Mouse (Mus musculus) lung, embryonic 16.5 days (tissue): ENCODE data around the gene Crispld2. TPM values are rescaled to one million over a fixed set of nuclear protein-coding genes. Genes with fewer than 3 reads are reported as not detected.

Experiments
- ATAC-seq: fragments of 200-750 bp; cut with Nextera tagmentation; 2 replicates; pipeline ENCODE4 v1.8.0; 2017; ENCODE audit warnings: low read depth, mild to moderate bottlenecking, moderate library complexity
- H3K27ac ChIP-seq: fragments of 300-500 bp; sonication (generic); 2 replicates; pipeline ENCODE4 v1.5.1; 2014; ENCODE audit warnings: mild to moderate bottlenecking, control low read depth, low read length
- H3K27me3 ChIP-seq: fragments of 300-500 bp; sonication (generic); 2 replicates; pipeline ENCODE4 v1.6.1; 2014; ENCODE audit warnings: low read depth, low read length, mixed read lengths; ENCODE audit not compliant: control insufficient read depth, insufficient read depth
- H3K36me3 ChIP-seq: fragments of 300-500 bp; sonication (generic); 2 replicates; pipeline ENCODE4 v1.6.1; 2014; ENCODE audit warnings: low read length; ENCODE audit not compliant: control insufficient read depth, insufficient read depth
- H3K4me1 ChIP-seq: fragments of 300-500 bp; sonication (generic); replicated peaks from 2 replicates; pipeline ENCODE4 v1.6.1; 2014; ENCODE audit warnings: low read length, mixed read lengths; ENCODE audit not compliant: control insufficient read depth, insufficient read depth
- H3K4me2 ChIP-seq: fragments of 300-500 bp; sonication (generic); 2 replicates; pipeline ENCODE4 v1.6.1; 2014; ENCODE audit warnings: low read depth, low read length, control low read depth
- H3K4me3 ChIP-seq: fragments of 300-500 bp; sonication (generic); 2 replicates; pipeline ENCODE4 v1.5.1; 2014; ENCODE audit warnings: mild to moderate bottlenecking, low read length, control low read depth
- H3K9ac ChIP-seq: fragments of 300-500 bp; sonication (generic); 2 replicates; pipeline ENCODE4 v1.6.1; 2014; ENCODE audit warnings: low read length, control low read depth
- H3K9me3 ChIP-seq: fragments of 300-500 bp; sonication (generic); 2 replicates; pipeline ENCODE4 v1.6.1; 2016; ENCODE audit warnings: low read length; ENCODE audit not compliant: control insufficient read depth
- WGBS: fragments of 180-500 bp; shearing (Covaris S2); extraction: QIAGEN DNeasy Blood & Tissue Kit; methylation state at CpG from one replicate; pipeline ENCODE4 v1.1.7; 2014; 5-methylcytosine and 5-hydroxymethylcytosine counted together
- polyA plus RNA-seq: library from polyadenylated mRNA; unstranded; fragments of >200 nt; fragmentation: Nextera tagmentation; extraction: Ambion mirVana; gene quantifications from 2 replicates; pipeline ENCODE4 v1.2.1, GENCODE M21; 2015

The Crispld2 gene
- 8.4 and 9.3 TPM in 2 replicates for polyA plus RNA-seq

DNA sequence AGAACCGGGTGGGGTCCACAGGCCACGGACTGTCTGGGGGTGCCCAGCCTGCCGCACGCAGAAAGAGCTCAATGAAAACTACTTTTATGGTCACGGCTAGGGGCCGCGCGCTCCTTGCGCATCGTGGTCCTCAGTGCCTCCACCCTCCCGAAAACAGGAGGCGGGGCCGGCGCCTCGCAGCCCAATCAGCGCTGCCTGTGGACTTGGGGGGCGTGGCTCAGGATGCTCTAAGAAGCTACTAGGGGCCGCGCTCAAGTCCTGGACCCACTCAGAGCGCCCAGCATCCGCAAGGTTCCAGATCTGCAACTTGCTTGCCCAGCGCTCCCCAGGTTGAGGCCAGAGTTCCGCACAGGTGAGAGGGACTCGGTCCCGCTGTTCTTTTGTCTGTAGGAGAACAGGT lies at the start of gene Crispld2:
Crispld2 (plus strand) TSS at position 190 of the 400 bp plus-strand sequence.
- ATAC-seq, result peak; percentile 94
- peaks cover 31% of the 10 kb centered on the region for H3K27me3 ChIP-seq
- WGBS, result under 1% methylated on average over 25 of the region's 25 CpGs

DNA sequence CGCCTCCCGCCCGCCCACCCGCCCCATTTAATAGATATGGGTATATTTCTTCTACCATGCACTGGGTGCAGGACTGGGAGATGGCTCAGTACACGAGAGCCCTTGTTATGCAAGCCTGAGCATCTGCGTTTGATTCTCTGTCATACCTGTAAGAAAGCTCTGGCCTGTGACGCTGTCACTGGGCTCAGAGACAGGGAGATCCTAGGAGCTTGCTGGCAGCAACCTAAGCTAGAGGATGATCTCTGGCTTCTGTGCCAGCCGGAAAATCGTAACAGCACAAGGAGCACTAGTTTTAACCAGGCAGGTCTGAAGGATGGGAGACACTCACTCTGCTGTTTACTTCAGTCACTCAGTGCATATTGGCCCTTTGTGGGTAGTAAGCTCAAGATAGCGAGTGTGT lies 48.6 kb upstream of the Crispld2 start:
- Histone ChIP-seq H3K36me3 (peaks cover 24% of the 10 kb centered on the region), H3K27ac (no peak overlapping the region)

More for the DNA sequence above, at the start of gene Crispld2:
- Histone ChIP-seq H3K9ac (0 out of 2 replicates have a peak within 1 kb of the TSS, but pooled peaks have one; percentile 5), H3K4me2 (peak within 1 kb of the TSS; percentile 31), H3K9me3 (no peaks in the 10 kb centered on the region), H3K36me3 (no peaks in the 10 kb centered on the region), H3K4me1 (peaks cover 4% of the 10 kb centered on the region), H3K27ac (no peak within 1 kb of the TSS), H3K4me3 (peak within 1 kb of the TSS; percentile 14)

DNA sequence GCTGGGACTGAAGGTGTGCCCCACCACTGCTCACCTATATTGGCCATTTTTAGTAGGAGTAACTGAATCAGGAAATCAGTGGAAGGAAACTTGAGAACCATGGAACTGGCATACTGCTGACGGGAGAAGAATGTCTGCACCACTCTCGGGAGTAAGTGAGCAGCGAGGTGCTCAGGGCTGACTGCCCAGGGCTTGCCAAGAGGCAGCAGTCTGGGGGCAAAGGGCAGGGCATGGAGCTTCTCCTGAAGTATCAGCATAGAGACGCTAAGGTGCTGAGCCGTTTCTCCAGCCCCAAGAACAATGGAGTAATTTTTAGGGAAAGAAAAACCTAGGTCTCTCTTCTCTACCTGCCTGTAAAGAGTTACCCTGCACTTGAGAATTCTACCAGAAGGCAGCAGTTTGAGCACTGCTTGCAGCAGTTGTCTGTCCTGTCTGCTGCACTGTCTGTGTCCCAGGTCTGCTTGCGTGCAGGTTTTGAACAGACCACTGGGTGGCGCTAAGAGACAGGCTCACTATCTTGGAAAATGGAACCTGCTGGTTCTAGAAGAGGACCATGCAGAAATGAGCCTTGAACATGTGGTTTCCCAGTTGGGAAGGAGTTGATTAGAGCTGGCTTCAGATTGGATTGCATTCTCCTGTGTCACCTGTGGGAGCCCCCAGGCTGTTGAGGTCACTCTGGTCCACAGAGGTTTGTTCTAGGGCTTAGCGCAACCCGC lies 48.0 kb upstream of the Crispld2 start:
- no peaks in the 10 kb centered on the region for H3K4me1 ChIP-seq
- 57% methylated on average over 9 of the region's 9 CpGs for WGBS
- peak; percentile 32; the same call in 1 of the 2 replicates for ATAC-seq
- no peak overlapping the region for H3K27ac ChIP-seq
- no peak overlapping the region for H3K4me3 ChIP-seq
- H3K9ac ChIP-seq, result no peak overlapping the region
- H3K27me3 ChIP-seq, result no peaks in the 10 kb centered on the region
- no peaks in the 10 kb centered on the region for H3K9me3 ChIP-seq
- peaks cover 25% of the 10 kb centered on the region for H3K36me3 ChIP-seq
- H3K4me2 ChIP-seq, result no peak overlapping the region

More for the DNA sequence above, 48.6 kb upstream of the Crispld2 start:
- H3K9me3 ChIP-seq, result no peaks in the 10 kb centered on the region
- WGBS, result 92% methylated on average over 10 of the region's 10 CpGs
- no peak overlapping the region for H3K4me3 ChIP-seq
- no peak overlapping the region for H3K9ac ChIP-seq
- no peaks in the 10 kb centered on the region for H3K4me1 ChIP-seq
- ATAC-seq, result no peak
- H3K4me2 ChIP-seq, result no peak overlapping the region
- H3K27me3 ChIP-seq, result no peaks in the 10 kb centered on the region

DNA sequence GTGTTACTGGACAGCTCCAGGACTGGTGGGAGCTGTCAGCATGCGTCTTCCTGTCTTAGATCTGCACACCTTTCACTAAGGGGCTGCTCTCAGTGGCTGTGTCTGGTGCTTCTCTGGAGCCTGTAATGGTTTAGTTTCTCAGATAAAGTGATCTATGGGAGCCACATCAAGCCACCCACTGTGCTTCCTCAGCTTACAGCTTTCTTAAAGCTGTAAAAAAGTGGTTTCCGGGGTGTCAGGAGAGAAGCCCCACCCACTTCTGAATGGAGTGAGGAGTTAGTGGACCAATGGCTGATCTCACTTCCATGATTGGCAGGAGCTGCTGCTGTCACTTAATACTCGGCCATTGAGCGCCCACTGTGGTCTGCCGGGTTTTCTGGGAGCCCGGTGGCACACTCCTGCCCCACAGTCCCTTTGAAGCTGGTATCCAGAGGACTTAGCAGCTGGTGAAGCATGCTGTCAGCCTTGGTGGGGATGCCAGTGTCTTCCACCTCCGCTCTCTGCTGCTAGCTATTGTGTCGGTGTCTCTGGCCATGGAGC lies 45.8 kb upstream of the Crispld2 start:
- no peaks in the 10 kb centered on the region for H3K4me1 ChIP-seq
- no peaks in the 10 kb centered on the region for H3K27me3 ChIP-seq
- no peak overlapping the region for H3K4me2 ChIP-seq
- no peak overlapping the region for H3K27ac ChIP-seq
- no peak overlapping the region for H3K9ac ChIP-seq
- no peak for ATAC-seq
- H3K4me3 ChIP-seq, result no peak overlapping the region
- peaks cover 35% of the 10 kb centered on the region for H3K36me3 ChIP-seq
- WGBS, result 68% methylated on average over 8 of the region's 8 CpGs
- H3K9me3 ChIP-seq, result no peaks in the 10 kb centered on the region

DNA sequence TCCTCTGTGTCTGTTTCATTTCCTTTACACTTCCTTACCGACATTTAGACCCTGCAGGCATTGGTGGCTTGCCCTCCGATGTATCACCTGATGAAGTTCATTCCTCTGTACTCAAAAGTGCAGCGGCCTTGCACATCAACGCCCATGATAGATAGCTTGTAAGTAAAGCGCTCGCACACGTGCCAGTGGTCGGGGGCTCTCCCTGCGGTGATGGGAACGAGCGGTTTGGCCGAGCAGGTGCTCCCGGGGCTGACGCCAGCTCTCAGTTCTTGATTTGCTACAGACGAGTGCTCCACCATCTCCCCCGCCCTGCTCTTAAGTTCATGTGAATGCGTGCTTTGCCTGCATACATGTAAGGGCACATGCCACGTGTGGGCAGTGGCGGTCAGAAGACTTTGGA lies 44.6 kb upstream of the Crispld2 start:
- Histone ChIP-seq H3K9ac (no peak overlapping the region), H3K27me3 (no peaks in the 10 kb centered on the region), H3K4me1 (no peaks in the 10 kb centered on the region), H3K4me2 (no peak overlapping the region), H3K4me3 (no peak overlapping the region), H3K27ac (no peak overlapping the region), H3K9me3 (no peaks in the 10 kb centered on the region), H3K36me3 (peaks cover 28% of the 10 kb centered on the region)
- WGBS, result 69% methylated on average over 19 of the region's 19 CpGs
- no peak for ATAC-seq

DNA sequence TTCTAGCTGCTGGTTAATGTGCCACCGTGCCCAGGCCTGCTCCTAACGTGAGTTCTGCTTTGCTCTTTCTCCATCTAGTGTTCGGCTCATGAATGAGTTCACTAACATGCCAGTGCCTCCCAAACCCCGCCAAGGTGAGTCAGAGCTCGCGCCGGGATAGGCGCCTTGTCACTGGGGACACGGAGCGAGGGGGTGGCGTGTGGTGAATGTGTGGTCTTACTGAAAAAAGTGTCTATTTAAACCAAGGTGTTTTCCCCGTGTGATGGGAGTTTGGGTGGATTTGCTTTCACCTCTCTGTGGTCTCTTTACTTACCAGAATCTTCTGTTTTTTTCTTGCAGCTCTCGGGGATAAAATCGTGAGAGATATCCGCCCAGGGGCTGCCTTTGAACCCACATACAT lies 43.9 kb upstream of the Crispld2 start:
- Histone ChIP-seq H3K4me1 (no peaks in the 10 kb centered on the region), H3K27ac (no peak overlapping the region), H3K4me3 (no peak overlapping the region), H3K4me2 (no peak overlapping the region), H3K36me3 (peaks cover 31% of the 10 kb centered on the region), H3K9me3 (no peaks in the 10 kb centered on the region), H3K9ac (no peak overlapping the region), H3K27me3 (no peaks in the 10 kb centered on the region)
- ATAC-seq, result no peak
- WGBS, result 72% methylated on average over 15 of the region's 15 CpGs

DNA sequence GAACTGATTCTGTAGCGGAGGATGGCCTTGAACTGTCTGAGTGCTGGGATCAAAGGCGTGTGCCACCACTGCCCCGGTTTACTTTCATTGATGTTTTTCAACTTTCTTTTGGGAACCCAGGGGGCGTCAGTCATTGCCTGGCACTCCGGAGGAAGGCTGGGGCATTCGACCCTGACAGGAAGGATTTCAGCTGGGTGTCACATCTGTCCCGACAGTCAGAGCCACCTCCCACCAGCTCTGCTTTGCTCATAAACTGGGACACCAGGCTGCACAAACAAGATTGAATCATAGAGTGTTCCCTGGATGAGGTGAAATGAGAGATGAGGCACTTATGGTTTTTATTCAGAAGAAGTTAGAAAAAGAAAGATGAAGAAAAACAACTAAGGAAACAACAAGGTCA lies 40.0 kb upstream of the Crispld2 start:
- no peak overlapping the region for H3K9ac ChIP-seq
- ATAC-seq, result no peak
- 76% methylated on average over 7 of the region's 7 CpGs for WGBS

DNA sequence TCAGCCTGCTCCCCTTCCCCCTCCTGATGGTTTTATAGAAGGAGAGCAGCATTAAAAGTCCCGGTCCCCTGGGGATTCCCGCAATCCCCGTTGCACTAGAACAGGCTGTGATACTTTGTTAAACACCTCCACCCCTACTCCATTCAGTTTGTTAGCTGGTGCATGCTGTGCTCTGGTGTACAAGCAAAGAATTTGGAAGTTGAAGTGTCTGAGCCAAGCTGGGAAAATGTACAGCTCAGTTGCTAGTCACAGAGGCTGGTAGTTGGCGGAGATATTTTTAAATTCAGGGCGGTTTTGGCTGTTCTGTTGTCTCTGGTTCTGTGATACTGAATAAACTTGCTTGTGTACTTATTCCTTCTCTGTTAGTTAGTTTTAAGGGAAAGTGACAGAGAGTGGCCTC lies 39.5 kb upstream of the Crispld2 start:
- 89% methylated on average over 5 of the region's 5 CpGs for WGBS

More for the DNA sequence above, 40.0 kb upstream of the Crispld2 start:
- Histone ChIP-seq H3K9me3 (no peaks in the 10 kb centered on the region), H3K4me3 (no peak overlapping the region), H3K27ac (no peak overlapping the region), H3K27me3 (no peaks in the 10 kb centered on the region), H3K4me1 (no peaks in the 10 kb centered on the region), H3K4me2 (no peak overlapping the region), H3K36me3 (peaks cover 58% of the 10 kb centered on the region)

DNA sequence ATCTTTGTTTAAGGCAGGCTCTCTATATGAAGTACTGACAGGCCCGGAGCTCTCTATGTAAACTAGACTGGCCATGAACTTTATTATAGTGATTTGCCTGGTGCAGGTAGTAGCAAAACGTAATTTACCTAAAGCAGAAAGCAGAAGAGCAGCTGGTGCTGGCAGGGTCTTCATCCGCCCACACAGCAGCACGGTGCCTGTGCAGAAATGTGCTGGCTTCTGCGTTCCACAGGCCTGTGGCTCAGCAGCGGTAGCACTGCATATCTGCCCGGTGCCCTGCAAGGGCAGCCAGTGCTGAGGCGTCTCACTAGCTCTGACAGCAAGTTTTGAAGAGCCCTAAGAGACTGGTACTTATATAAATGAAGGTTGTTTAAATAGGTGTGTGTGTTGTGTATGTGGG lies 36.9 kb upstream of the Crispld2 start:
- Histone ChIP-seq H3K4me1 (no peaks in the 10 kb centered on the region), H3K27ac (no peak overlapping the region), H3K4me3 (no peak overlapping the region), H3K4me2 (no peak overlapping the region), H3K9me3 (no peaks in the 10 kb centered on the region), H3K36me3 (peaks cover 60% of the 10 kb centered on the region), H3K9ac (no peak overlapping the region), H3K27me3 (no peaks in the 10 kb centered on the region)
- no peak for ATAC-seq
- WGBS, result 87% methylated on average over 8 of the region's 8 CpGs

More for the DNA sequence above, 39.5 kb upstream of the Crispld2 start:
- Histone ChIP-seq H3K4me2 (no peak overlapping the region), H3K27ac (no peak overlapping the region), H3K9ac (no peak overlapping the region), H3K9me3 (no peaks in the 10 kb centered on the region), H3K36me3 (peaks cover 63% of the 10 kb centered on the region), H3K27me3 (no peaks in the 10 kb centered on the region), H3K4me1 (no peaks in the 10 kb centered on the region), H3K4me3 (no peak overlapping the region)
- no peak for ATAC-seq
